Mouse (Mus musculus) cortical plate, adult 2 months (tissue): ENCODE measurements at regions not wholly inside any gene's neighbourhood (a gene's known extent, or its start where the extent isn't known, plus 50 kb on each side); places are given as distances from the start of the nearest gene placed in this dataset.

Source experiments
- CTCF ChIP-seq: fragments of 200-500 bp; IDR thresholded peaks from 2 replicates; pipeline ENCODE4 v1.5.1; 2011; ENCODE audit warnings: mild to moderate bottlenecking, control low read depth, low read length; ENCODE audit not compliant: insufficient read depth; ENCODE audit errors: extremely low read depth
- POLR2A ChIP-seq: fragments of 200-500 bp; IDR thresholded peaks from 2 replicates; pipeline ENCODE4 v1.6.1; 2011; ENCODE audit warnings: mild to moderate bottlenecking, low read length, control low read depth; ENCODE audit not compliant: insufficient read depth; ENCODE audit errors: extremely low read depth

GRCm38 (mm10) chr5:18080761-18081160 lies 118.4 kb downstream of the Gnat3 start:
- TF ChIP-seq CTCF = no peak
- TF ChIP-seq POLR2A = no peak
